Mouse (Mus musculus) cerebellum, adult 2 months (tissue): ENCODE results near the gene Inpp5f.

Experiments
- CTCF ChIP-seq: fragments of 200-500 bp; IDR thresholded peaks from 2 replicates; pipeline ENCODE4 v1.5.1; 2011; ENCODE audit warnings: low read depth, mild to moderate bottlenecking, control low read depth, low read length, moderate library complexity, borderline replicate concordance; ENCODE audit not compliant: insufficient read depth
- POLR2A ChIP-seq: fragments of 200-500 bp; IDR thresholded peaks from 2 replicates; pipeline ENCODE4 v1.6.1; 2011; ENCODE audit warnings: low read length, control low read depth, borderline replicate concordance; ENCODE audit not compliant: insufficient read depth

- no peak for TF ChIP-seq CTCF
- no peak for TF ChIP-seq POLR2A
Measured at GRCm38 (mm10) chr7:128739116-128739461, 128.0 kb downstream of the Inpp5f start.
